ENCODE assay signal across 8 mouse cellular contexts in genomic region chr3:90212723-90213122, GRCm38 (mm10). TPM values are rescaled to one million over a fixed set of nuclear protein-coding genes. Genes with fewer than 3 reads are reported as not detected.
A peak's percentile ranks its signal among the peaks of the same experiment; 100 is the strongest.
DNase-seq lines count a peak whose midpoint lies in the region; ATAC-seq and TF ChIP-seq lines count a peak whose summit lies in the region.

No protein-coding gene starts in this region.

- H3K4me1 ChIP-seq in heart, embryonic 15.5 days (replicated peaks), result peaks cover 33% of the 10 kb centered on the region
- H3K4me1 ChIP-seq in ES-E14 (ENCODE audit: control insufficient read depth in 2 of 2, insufficient read depth in 2 of 2, low read length in 2 of 2, poor library complexity in 1 of 2), result peaks cover 0 to 8% of the 10 kb centered on the region in 2 experiments; a peak in 1 of 4 replicates
- peaks cover 30% of the 10 kb centered on the region for H3K4me1 ChIP-seq in hindbrain, embryonic 10.5 days (replicated peaks)
- peaks cover 30% of the 10 kb centered on the region for H3K4me1 ChIP-seq in midbrain, embryonic 10.5 days

- no peaks in the 10 kb centered on the region for H3K27me3 ChIP-seq in heart, embryonic 15.5 days
- H3K27me3 ChIP-seq in hindbrain, embryonic 10.5 days (ENCODE audit: insufficient read depth, poor library complexity, severe bottlenecking), result no peaks in the 10 kb centered on the region
- H3K27me3 ChIP-seq in midbrain, embryonic 10.5 days (ENCODE audit: low read depth, poor library complexity, severe bottlenecking), result no peaks in the 10 kb centered on the region

- peak overlapping the region; percentile 91 for H3K27ac ChIP-seq in heart, embryonic 15.5 days
- no peak overlapping the region for H3K27ac ChIP-seq in ES-E14 (ENCODE audit: insufficient read depth, low read depth, low read length, poor library complexity, severe bottlenecking)
- peak overlapping the region; percentile 97 for H3K27ac ChIP-seq in hindbrain, embryonic 10.5 days
- peak overlapping the region; percentile 95 for H3K27ac ChIP-seq in midbrain, embryonic 10.5 days (replicated peaks)

- in situ Hi-C loops in ES-E14 (cut with MboI; ENCODE audit: low sequenced_read_pairs in 2 of 2, unreplicated experiment in 2 of 2), result no loop called here

- peak overlapping the region; percentile 93 for H3K4me2 ChIP-seq in heart, embryonic 15.5 days

- H3K9ac ChIP-seq in heart, embryonic 15.5 days, result peak overlapping the region; percentile 89
- H3K9ac ChIP-seq in ES-E14 (ENCODE audit: insufficient read depth, low read depth, low read length, poor library complexity, severe bottlenecking), result peak overlapping the region; percentile 99

- intact Hi-C loops in heart, postnatal 10 days (cut with DNase I), result no loop called here

- DNase-seq in heart, postnatal 10 days, result no peak
- DNase-seq in ES-E14 (ENCODE audit: low read depth, low spot score), result no peak
- no peak for DNase-seq in hindbrain, embryonic 10.5 days (ENCODE audit: low spot score)
- DNase-seq in midbrain, embryonic 10.5 days (ENCODE audit: low spot score), result no peak
- DNase-seq in right cerebral cortex, postnatal 10 days (ENCODE audit: low spot score in 2 of 2), result no peak
- no peak for DNase-seq in cerebellum, postnatal 36 days
- DNase-seq in cerebellum, adult 8-10 months, result no peak

- no peak for ATAC-seq in heart, embryonic 15.5 days (replicated peaks; ENCODE audit: insufficient number of reproducible peaks, insufficient read depth, low FRiP score, low read depth)

- H3K36me3 ChIP-seq in heart, embryonic 15.5 days, result peaks cover 40% of the 10 kb centered on the region
- H3K36me3 ChIP-seq in ES-E14 (ENCODE audit: control insufficient read depth, insufficient read depth, low read length, poor library complexity, severe bottlenecking), result peaks cover 36% of the 10 kb centered on the region
- peaks cover 50% of the 10 kb centered on the region for H3K36me3 ChIP-seq in hindbrain, embryonic 10.5 days
- H3K36me3 ChIP-seq in midbrain, embryonic 10.5 days, result peaks cover 50% of the 10 kb centered on the region

- H3K4me3 ChIP-seq in heart, embryonic 15.5 days, result peak overlapping the region; percentile 94
- H3K4me3 ChIP-seq in ES-E14 (ENCODE audit: insufficient read depth in 1 of 2, low read depth in 1 of 2, low read length in 2 of 2, poor library complexity in 1 of 2, severe bottlenecking in 1 of 2), result peak overlapping the region; percentile 88 to 95
- H3K4me3 ChIP-seq in hindbrain, embryonic 10.5 days, result peak overlapping the region; percentile 82
- peak overlapping the region; percentile 85 for H3K4me3 ChIP-seq in midbrain, embryonic 10.5 days

- H3K9me3 ChIP-seq in heart, embryonic 15.5 days (replicated peaks), result no peaks in the 10 kb centered on the region
- H3K9me3 ChIP-seq in ES-E14 (ENCODE audit: control insufficient read depth, insufficient read depth, low read depth, low read length), result no peaks in the 10 kb centered on the region
- H3K9me3 ChIP-seq in hindbrain, embryonic 10.5 days, result no peaks in the 10 kb centered on the region
- no peaks in the 10 kb centered on the region for H3K9me3 ChIP-seq in midbrain, embryonic 10.5 days (replicated peaks)

- 7% methylated on average over 5 of the region's 5 CpGs for WGBS in heart, embryonic 15.5 days
- WGBS in hindbrain, embryonic 10.5 days, result 15% methylated on average over 5 of the region's 5 CpGs
- 21% methylated on average over 5 of the region's 5 CpGs for WGBS in midbrain, embryonic 10.5 days

TF ChIP-seq in ES-E14, 5 proteins besides CTCF, POLR2A, EP300 and RAD21:
- no peak for TF ChIP-seq ZC3H11A (IDR thresholded peaks at IDR 0.05; ENCODE audit: borderline replicate concordance, low read depth, low read length)
TF ChIP-seq in ES-E14: peak in this region for 0.

RNA-seq across cellular contexts. Expression of gene Rps27, which starts 0.7 kb away (rescaled TPM):
- polyA plus RNA-seq in heart, embryonic 15.5 days (2015; fragmentation: Nextera tagmentation; extraction: Ambion mirVana), result 766 and 874 TPM in 2 replicates
- total RNA-seq in heart, postnatal 10 days (2021), result 1,000 to 10,000 TPM; 1,084 to 1,156 TPM
- 3,820 and 4,467 TPM in 2 replicates for total RNA-seq in ES-E14 (2012; rRNA removed)
- 1,066 and 1,137 TPM in 2 replicates for polyA plus RNA-seq in hindbrain, embryonic 10.5 days (2016; fragmentation: Nextera tagmentation; extraction: Ambion mirVana)
- 1,039 and 1,132 TPM in 2 replicates for polyA plus RNA-seq in midbrain, embryonic 10.5 days (2016; fragmentation: Nextera tagmentation; extraction: Ambion mirVana)

RNA-seq across cellular contexts. Expression of gene Rab13, which starts 0.8 kb away (rescaled TPM):
- 22.1 and 24.0 TPM in 2 replicates for polyA plus RNA-seq in heart, embryonic 15.5 days (2015; fragmentation: Nextera tagmentation; extraction: Ambion mirVana)
- total RNA-seq in heart, postnatal 10 days (2021), result 10 to 100 TPM; 12.3 to 14.4 TPM
- 9.6 and 13.2 TPM in 2 replicates for total RNA-seq in ES-E14 (2012; rRNA removed)
- polyA plus RNA-seq in hindbrain, embryonic 10.5 days (2016; fragmentation: Nextera tagmentation; extraction: Ambion mirVana), result 25.5 and 27.8 TPM in 2 replicates
- polyA plus RNA-seq in midbrain, embryonic 10.5 days (2016; fragmentation: Nextera tagmentation; extraction: Ambion mirVana), result 25.8 and 26.8 TPM in 2 replicates

RNA-seq across cellular contexts. Expression of gene Jtb, which starts 18.7 kb away (rescaled TPM):
- polyA plus RNA-seq in heart, embryonic 15.5 days (2015; fragmentation: Nextera tagmentation; extraction: Ambion mirVana), result 78.4 and 79.5 TPM in 2 replicates
- 10 to 100 TPM; 44.4 to 46.9 TPM for total RNA-seq in heart, postnatal 10 days (2021)
- total RNA-seq in ES-E14 (2012; rRNA removed), result 61.9 and 64.0 TPM in 2 replicates
- 91.4 and 95.7 TPM in 2 replicates for polyA plus RNA-seq in hindbrain, embryonic 10.5 days (2016; fragmentation: Nextera tagmentation; extraction: Ambion mirVana)
- 93.6 and 96.3 TPM in 2 replicates for polyA plus RNA-seq in midbrain, embryonic 10.5 days (2016; fragmentation: Nextera tagmentation; extraction: Ambion mirVana)

RNA-seq across cellular contexts. Expression of gene Creb3l4, which starts 30.6 kb away (rescaled TPM):
- 2.2 and 3.0 TPM in 2 replicates for polyA plus RNA-seq in heart, embryonic 15.5 days (2015; fragmentation: Nextera tagmentation; extraction: Ambion mirVana)
- under 1 TPM; 0.26 to 0.45 TPM for total RNA-seq in heart, postnatal 10 days (2021)
- total RNA-seq in ES-E14 (2012; rRNA removed), result 2.3 and 4.8 TPM in 2 replicates
- polyA plus RNA-seq in hindbrain, embryonic 10.5 days (2016; fragmentation: Nextera tagmentation; extraction: Ambion mirVana), result 4.2 and 4.3 TPM in 2 replicates
- polyA plus RNA-seq in midbrain, embryonic 10.5 days (2016; fragmentation: Nextera tagmentation; extraction: Ambion mirVana), result 4.6 and 4.9 TPM in 2 replicates

RNA-seq across cellular contexts. Expression of gene Slc39a1, which starts 35.2 kb away (rescaled TPM):
- 76.0 and 86.2 TPM in 2 replicates for polyA plus RNA-seq in heart, embryonic 15.5 days (2015; fragmentation: Nextera tagmentation; extraction: Ambion mirVana)
- total RNA-seq in heart, postnatal 10 days (2021), result 100 to 1,000 TPM; 105 to 110 TPM
- total RNA-seq in ES-E14 (2012; rRNA removed), result 88.4 and 115 TPM in 2 replicates
- polyA plus RNA-seq in hindbrain, embryonic 10.5 days (2016; fragmentation: Nextera tagmentation; extraction: Ambion mirVana), result 62.5 and 65.3 TPM in 2 replicates
- 69.6 and 81.8 TPM in 2 replicates for polyA plus RNA-seq in midbrain, embryonic 10.5 days (2016; fragmentation: Nextera tagmentation; extraction: Ambion mirVana)
